ENCODE assay signal across 28 mouse cellular contexts in the genomic region with DNA sequence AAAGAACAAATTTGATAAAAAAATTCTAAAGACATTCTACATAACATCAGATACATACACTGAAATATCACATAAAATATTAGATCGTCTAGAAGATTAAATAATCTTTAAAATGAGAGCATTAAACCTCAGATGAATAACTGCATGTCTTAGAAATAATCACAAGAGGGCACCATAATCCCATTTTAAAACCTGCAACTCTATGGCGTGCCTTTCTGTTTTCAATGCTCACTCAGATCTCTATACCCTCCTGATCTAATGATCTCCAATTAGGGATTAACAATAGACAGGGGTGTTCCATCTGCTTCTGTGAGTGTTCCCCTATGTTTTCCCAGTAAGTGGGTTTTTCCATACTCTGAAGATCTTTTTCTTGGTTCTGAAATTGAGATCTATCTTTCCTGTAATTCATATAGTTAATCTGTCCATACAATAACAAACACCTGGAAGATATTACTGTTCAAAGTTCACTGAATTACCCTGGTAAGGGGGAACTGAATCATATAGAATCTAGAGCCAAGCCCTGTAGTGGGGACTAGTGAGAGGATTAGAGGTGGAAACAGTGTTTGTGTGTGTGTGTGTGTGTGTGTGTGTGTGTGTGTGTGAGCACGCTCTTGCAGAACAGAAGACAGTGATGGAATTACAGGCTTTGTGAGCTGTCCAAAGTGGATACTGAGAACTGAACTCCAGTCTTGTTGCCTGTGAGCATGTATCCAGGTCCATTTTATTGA. TPM values are rescaled to one million over a fixed set of nuclear protein-coding genes. Genes with fewer than 3 reads are reported as not detected.
A peak's percentile ranks its signal among the peaks of the same experiment; 100 is the strongest.
DNase-seq lines count a peak whose midpoint lies in the region; ATAC-seq and TF ChIP-seq lines count a peak whose summit lies in the region.
"Had no signal": no experiment of that assay in that cellular context is flagged by ENCODE, and none has a peak within 500 bp of the region (broad histone marks: within the 10 kb centered on the region; RNA-seq: fewer than 3 reads in every experiment).

No protein-coding gene starts in this region.

- TF ChIP-seq POLR2A in small intestine, adult 2 months (IDR thresholded peaks at IDR 0.05; ENCODE audit: low read depth, low read length): no peak

- peak; percentile 69 for TF ChIP-seq CTCF in layer of hippocampus, adult 2 months (conservative IDR thresholded peaks at IDR 0.05)
- no peak for TF ChIP-seq CTCF in small intestine, adult 2 months (IDR thresholded peaks at IDR 0.05; ENCODE audit: extremely low read depth, insufficient read length, insufficient replicate concordance, low read depth, low read length)

- no peak overlapping the region for H3K4me2 ChIP-seq in forebrain, embryonic 14.5 days (ENCODE audit: low read length)
- no peak overlapping the region for H3K4me2 ChIP-seq in forebrain, embryonic 12.5 days
- H3K4me2 ChIP-seq: forebrain, embryonic 15.5 days; heart, embryonic 12.5 days; limb, embryonic 15.5 days; liver, embryonic 15.5 days had no signal

- no peak overlapping the region for H3K4me3 ChIP-seq in forebrain, embryonic 14.5 days (ENCODE audit: low read depth, low read length)
- no peak overlapping the region for H3K4me3 ChIP-seq in forebrain, embryonic 12.5 days (replicated peaks)
- no peak overlapping the region for H3K4me3 ChIP-seq in layer of hippocampus, adult 2 months
- H3K4me3 ChIP-seq in small intestine, adult 2 months (ENCODE audit: low read depth, low read length): no peak overlapping the region
- H3K4me3 ChIP-seq: forebrain, embryonic 15.5 days; heart, embryonic 12.5 days; limb, embryonic 15.5 days; liver, embryonic 15.5 days had no signal

- H3K27ac ChIP-seq in forebrain, embryonic 14.5 days (ENCODE audit: low read depth, low read length): no peak overlapping the region
- H3K27ac ChIP-seq in forebrain, embryonic 12.5 days: no peak overlapping the region
- H3K27ac ChIP-seq in layer of hippocampus, adult 2 months: no peak overlapping the region
- 0 out of 2 replicates have a peak overlapping the region, but pooled peaks have one; percentile 6 for H3K27ac ChIP-seq in small intestine, adult 2 months (ENCODE audit: insufficient read depth, low read depth, low read length)
- H3K27ac ChIP-seq: forebrain, embryonic 15.5 days; limb, embryonic 15.5 days; liver, embryonic 15.5 days had no signal

- H3K4me1 ChIP-seq in forebrain, embryonic 14.5 days (ENCODE audit: control insufficient read depth, insufficient read depth, low read length): no peaks in the 10 kb centered on the region
- no peaks in the 10 kb centered on the region for H3K4me1 ChIP-seq in forebrain, embryonic 12.5 days
- H3K4me1 ChIP-seq in small intestine, adult 2 months (ENCODE audit: control insufficient read depth, insufficient read depth, insufficient read length, low read length): peaks cover 8% of the 10 kb centered on the region; the same call in 1 of the 2 replicates
- H3K4me1 ChIP-seq: forebrain, embryonic 15.5 days; heart, embryonic 12.5 days; limb, embryonic 15.5 days; liver, embryonic 15.5 days had no signal

- DNase-seq in forebrain, embryonic 14.5 days (ENCODE audit: low spot score): peak; percentile 22
- no peak for DNase-seq in layer of hippocampus, adult 2 months (ENCODE audit: low spot score in 2 of 2)
- no peak for DNase-seq in layer of hippocampus, postnatal 25 days (ENCODE audit: extremely low spot score in 1 of 2, low spot score in 1 of 2)
- DNase-seq in brain, adult 2 months (ENCODE audit: low read depth, low spot score): peak; percentile 2
- no peak for DNase-seq in spleen, postnatal 36 days (ENCODE audit: low spot score in 2 of 2)
- DNase-seq: adrenal gland, postnatal 25 days; B cell, adult 2 months; cerebellum, adult 18-20 months; cerebellum, postnatal 25 days; embryo, embryonic 11 days; heart, postnatal 14 days; kidney, adult 8-10 months; kidney, postnatal 36 days; lung, postnatal 14 days; right cerebral cortex, postnatal 4 days; thymus, postnatal 14 days had no signal

- no peak for ATAC-seq in forebrain, embryonic 14.5 days
- ATAC-seq in forebrain, embryonic 12.5 days (ENCODE audit: low FRiP score): no peak
- ATAC-seq: forebrain, embryonic 15.5 days; midbrain, embryonic 16.5 days had no signal

- H3K9ac ChIP-seq in forebrain, embryonic 14.5 days (ENCODE audit: low read length): no peak overlapping the region
- H3K9ac ChIP-seq in forebrain, embryonic 12.5 days: no peak overlapping the region
- H3K9ac ChIP-seq: forebrain, embryonic 15.5 days; heart, embryonic 12.5 days; limb, embryonic 15.5 days; liver, embryonic 15.5 days had no signal

- WGBS in forebrain, embryonic 14.5 days: 58% methylated on average over 3 of the region's 3 CpGs
- whole genome bisulfite sequencing in forebrain, embryonic 12.5 days: 61% methylated on average over 3 of the region's 3 CpGs
- WGBS in small intestine, adult 2 months: 37% methylated on average over 3 of the region's 3 CpGs

- no peaks in the 10 kb centered on the region for H3K27me3 ChIP-seq in forebrain, embryonic 14.5 days (replicated peaks; ENCODE audit: control insufficient read depth, insufficient read depth, low read length)
- H3K27me3 ChIP-seq in forebrain, embryonic 12.5 days: no peaks in the 10 kb centered on the region
- H3K27me3 ChIP-seq in small intestine, adult 2 months (ENCODE audit: control insufficient read depth, insufficient read depth, low read length): no peaks in the 10 kb centered on the region
- H3K27me3 ChIP-seq: forebrain, embryonic 15.5 days; heart, embryonic 12.5 days; limb, embryonic 15.5 days; liver, embryonic 15.5 days had no signal

- no peaks in the 10 kb centered on the region for H3K9me3 ChIP-seq in forebrain, embryonic 14.5 days (replicated peaks; ENCODE audit: control insufficient read depth, low read length)
- no peaks in the 10 kb centered on the region for H3K9me3 ChIP-seq in forebrain, embryonic 12.5 days
- H3K9me3 ChIP-seq: forebrain, embryonic 15.5 days; heart, embryonic 12.5 days; limb, embryonic 15.5 days; liver, embryonic 15.5 days had no signal

- H3K36me3 ChIP-seq in forebrain, embryonic 14.5 days (ENCODE audit: control insufficient read depth, insufficient read depth, low read length): no peaks in the 10 kb centered on the region
- no peaks in the 10 kb centered on the region for H3K36me3 ChIP-seq in forebrain, embryonic 12.5 days (replicated peaks)
- no peaks in the 10 kb centered on the region for H3K36me3 ChIP-seq in small intestine, adult 2 months (ENCODE audit: control insufficient read depth, insufficient read depth, low read length)
- H3K36me3 ChIP-seq: forebrain, embryonic 15.5 days; heart, embryonic 12.5 days; limb, embryonic 15.5 days; liver, embryonic 15.5 days had no signal

RNA-seq across cellular contexts. Expression of a gene that starts 41.7 kb away (rescaled TPM):
- polyA plus RNA-seq in forebrain, embryonic 14.5 days (2014; fragmentation: Nextera tagmentation; extraction: Ambion mirVana): not detected in 2 replicates
- not detected in 2 replicates for polyA plus RNA-seq in forebrain, embryonic 12.5 days (2016; fragmentation: Nextera tagmentation; extraction: Ambion mirVana)
- total RNA-seq in layer of hippocampus, adult 2 months (2021): not detected
- not detected for total RNA-seq in layer of hippocampus, postnatal 25 days (2021)
- 394 and 1,292 TPM in 2 replicates for polyA plus RNA-seq in small intestine, adult 2 months (2012; rRNA removed)
- total RNA-seq: adrenal gland, postnatal 25 days; gastrocnemius, adult 18-20 months; layer of hippocampus, postnatal 10 days; left cerebral cortex, postnatal 10 days; megakaryocyte, adult 5-6 weeks had no signal
- polyA plus RNA-seq: forebrain, embryonic 15.5 days; gonadal fat pad, adult 2 months; heart, embryonic 12.5 days; limb, embryonic 15.5 days; liver, embryonic 15.5 days; midbrain, embryonic 16.5 days had no signal

Comparison
In these comparisons a context has a peak if more than half of its experiments do, and no peak if none do; other contexts are left out.
1. DNase-seq: peak in forebrain, embryonic 14.5 days (single experiment) and brain, adult 2 months (single experiment); none in layer of hippocampus, adult 2 months (0 of 2), layer of hippocampus, postnatal 25 days (0 of 2) and spleen, postnatal 36 days (0 of 2).
2. RNA of a gene that starts 41.7 kb away (polyA plus RNA-seq): 394 to 1,292 TPM in small intestine, adult 2 months; not detected in forebrain, embryonic 14.5 days and not detected in forebrain, embryonic 12.5 days; every median in the first group is over 100 times any median in the second.